Mouse (Mus musculus) bone marrow, adult 2 months (tissue): Measurements from ENCODE around the gene Sugp2.

Experiments used
- CTCF ChIP-seq: fragments of 200-500 bp; IDR thresholded peaks from 2 replicates; pipeline ENCODE4 v1.5.1; 2011; ENCODE audit warnings: low read length, control low read depth; ENCODE audit not compliant: control insufficient read depth, insufficient read depth
- POLR2A ChIP-seq: fragments of 200-500 bp; IDR thresholded peaks from 2 replicates; pipeline ENCODE4 v1.6.1; 2011; ENCODE audit warnings: low read depth, mild to moderate bottlenecking, control low read depth, low read length, borderline replicate concordance; ENCODE audit not compliant: control insufficient read depth

- TF ChIP-seq CTCF (no peak), POLR2A (no peak)
These were observed 45.2 kb downstream of the Sugp2 start for GRCm38 (mm10) chr8:70279266-70279665.
